Mouse (Mus musculus) midbrain, embryonic 16.5 days (tissue): ENCODE measurements at regions not wholly inside any gene's neighbourhood (a gene's known extent, or its start where the extent isn't known, plus 50 kb on each side); places are given as distances from the start of the nearest gene placed in this dataset.

Experiments used
- ATAC-seq: fragments of 200-750 bp; cut with Nextera tagmentation; 2 replicates; pipeline ENCODE4 v1.8.0; 2017; ENCODE audit warnings: moderate TSS enrichment
- H3K27ac ChIP-seq: fragments of 300-500 bp; sonication (generic); 2 replicates; pipeline ENCODE4 v1.5.1; 2014; ENCODE audit warnings: mild to moderate bottlenecking, low read length, mixed read lengths
- H3K27me3 ChIP-seq: fragments of 300-500 bp; sonication (generic); 2 replicates; pipeline ENCODE4 v1.6.1; 2014; ENCODE audit warnings: low read depth, low read length, mixed read lengths; ENCODE audit not compliant: control insufficient read depth, insufficient read depth
- H3K36me3 ChIP-seq: fragments of 300-500 bp; sonication (generic); 2 replicates; pipeline ENCODE4 v1.6.1; 2014; ENCODE audit warnings: mild to moderate bottlenecking, low read length, moderate library complexity, mixed read lengths; ENCODE audit not compliant: control insufficient read depth, insufficient read depth
- H3K4me1 ChIP-seq: fragments of 300-500 bp; sonication (generic); 2 replicates; pipeline ENCODE4 v1.6.1; 2014; ENCODE audit warnings: mild to moderate bottlenecking, low read length, mixed read lengths; ENCODE audit not compliant: control insufficient read depth, insufficient read depth
- H3K4me2 ChIP-seq: fragments of 300-500 bp; sonication (generic); 2 replicates; pipeline ENCODE4 v1.6.1; 2014; ENCODE audit warnings: mild to moderate bottlenecking, low read length, mixed read lengths
- H3K4me3 ChIP-seq: fragments of 300-500 bp; sonication (generic); 2 replicates; pipeline ENCODE4 v1.5.1; 2014; ENCODE audit warnings: low read depth, mild to moderate bottlenecking, low read length, moderate library complexity, mixed read lengths
- H3K9ac ChIP-seq: fragments of 300-500 bp; sonication (generic); 2 replicates; pipeline ENCODE4 v1.6.1; 2014; ENCODE audit warnings: low read depth, low read length, mixed read lengths
- H3K9me3 ChIP-seq: fragments of 300-500 bp; sonication (generic); replicated peaks from 2 replicates; pipeline ENCODE4 v1.6.1; 2014; ENCODE audit warnings: mild to moderate bottlenecking, low read length, mixed read lengths; ENCODE audit not compliant: control insufficient read depth, poor library complexity, severe bottlenecking
- WGBS: fragments of 180-500 bp; shearing (Covaris S2); extraction: QIAGEN DNeasy Blood & Tissue Kit; methylation state at CpG from one replicate; pipeline ENCODE4 v1.1.7; 2014; 5-methylcytosine and 5-hydroxymethylcytosine counted together

DNA sequence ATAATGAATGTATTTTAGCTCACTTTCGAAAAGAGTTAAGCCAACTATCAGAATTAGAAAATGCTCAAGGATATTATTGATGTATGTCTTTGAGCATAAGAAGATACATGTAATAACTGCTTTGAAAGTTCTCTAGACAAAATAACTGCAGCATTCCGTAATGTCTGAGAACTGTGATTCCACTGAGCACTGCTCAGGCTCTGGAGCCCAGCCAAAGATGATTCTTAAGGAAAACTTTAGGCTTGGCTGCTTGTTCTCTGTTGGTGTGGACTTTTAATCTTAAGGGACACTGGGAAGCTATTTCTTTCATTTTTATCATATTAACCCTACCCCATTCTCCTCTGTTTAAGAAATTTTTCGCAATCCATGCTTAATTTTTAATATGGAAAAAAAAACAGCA is 59.9 kb upstream of the Tfec start:
- 0 out of 2 replicates have a peak, but pooled peaks cover 2% of the 10 kb centered on the region for H3K4me1 ChIP-seq
- H3K27me3 ChIP-seq, result no peaks in the 10 kb centered on the region
- no peak overlapping the region for H3K4me2 ChIP-seq
- WGBS, result 85% methylated on average over 3 of the region's 3 CpGs
- H3K9ac ChIP-seq, result no peak overlapping the region
- H3K27ac ChIP-seq, result no peak overlapping the region
- ATAC-seq, result no peak
- H3K9me3 ChIP-seq, result no peaks in the 10 kb centered on the region
- no peak overlapping the region for H3K4me3 ChIP-seq
- no peaks in the 10 kb centered on the region for H3K36me3 ChIP-seq

DNA sequence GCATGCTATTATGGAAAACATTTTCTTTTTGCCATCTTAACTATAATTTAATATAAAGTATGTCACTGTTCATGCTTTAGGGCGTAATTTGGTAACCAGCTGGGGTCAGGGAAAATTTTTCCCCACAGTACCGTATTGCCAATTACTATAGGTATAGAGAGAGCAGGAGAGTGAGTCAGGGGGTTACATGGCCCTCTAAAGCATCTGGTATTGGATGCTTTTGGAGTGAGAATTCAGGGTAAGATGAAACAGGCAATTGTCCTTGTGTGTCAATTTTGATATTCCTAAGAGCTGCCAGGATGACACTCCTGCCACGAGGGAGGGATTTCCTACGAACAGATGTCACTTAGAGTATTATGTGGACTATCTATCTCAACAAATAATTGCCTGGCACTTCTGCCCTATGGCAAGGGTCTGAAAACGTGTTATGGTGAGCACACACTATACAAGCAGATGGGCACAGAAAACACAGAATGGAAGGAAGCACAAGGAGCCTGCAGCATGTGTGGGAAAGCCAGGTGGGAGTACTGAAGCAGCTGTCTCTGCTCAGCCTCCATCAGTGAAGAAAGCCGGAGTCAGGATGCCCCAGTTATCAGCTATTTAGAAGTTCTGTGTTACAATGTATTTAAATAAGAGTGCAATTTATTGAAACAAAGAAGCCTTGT is 58.7 kb upstream of the Tfec start:
- 46% methylated on average over 6 of the region's 6 CpGs for WGBS
- Histone ChIP-seq H3K36me3 (no peaks in the 10 kb centered on the region), H3K9me3 (no peaks in the 10 kb centered on the region), H3K4me3 (no peak overlapping the region), H3K27ac (no peak overlapping the region), H3K9ac (no peak overlapping the region), H3K27me3 (no peaks in the 10 kb centered on the region), H3K4me2 (no peak overlapping the region), H3K4me1 (0 out of 2 replicates have a peak, but pooled peaks cover 2% of the 10 kb centered on the region)
- ATAC-seq, result peak; percentile 62
